Mouse (Mus musculus) hindbrain, embryonic 16.5 days (tissue): Measurements from ENCODE around the gene Gm10663. TPM values are rescaled to one million over a fixed set of nuclear protein-coding genes. Genes with fewer than 3 reads are reported as not detected.

Experiments
- ATAC-seq: fragments of 200-750 bp; cut with Nextera tagmentation; 2 replicates; pipeline ENCODE4 v1.8.0; 2017; ENCODE audit warnings: moderate TSS enrichment, moderate library complexity
- H3K27ac ChIP-seq: fragments of 300-500 bp; sonication (generic); 2 replicates; pipeline ENCODE4 v1.5.1; 2014; ENCODE audit warnings: low read depth, mild to moderate bottlenecking, control low read depth, low read length, moderate library complexity
- H3K27me3 ChIP-seq: fragments of 300-500 bp; sonication (generic); replicated peaks from 2 replicates; pipeline ENCODE4 v1.6.1; 2014; ENCODE audit warnings: low read length; ENCODE audit not compliant: control insufficient read depth, insufficient read depth
- H3K36me3 ChIP-seq: fragments of 300-500 bp; sonication (generic); 2 replicates; pipeline ENCODE4 v1.6.1; 2014; ENCODE audit warnings: mild to moderate bottlenecking, low read length, moderate library complexity, mixed read lengths; ENCODE audit not compliant: control insufficient read depth, insufficient read depth
- H3K4me1 ChIP-seq: fragments of 300-500 bp; sonication (generic); 2 replicates; pipeline ENCODE4 v1.6.1; 2014; ENCODE audit warnings: low read depth, low read length; ENCODE audit not compliant: control insufficient read depth, insufficient read depth
- H3K4me2 ChIP-seq: fragments of 300-500 bp; sonication (generic); 2 replicates; pipeline ENCODE4 v1.6.1; 2014; ENCODE audit warnings: mild to moderate bottlenecking, low read length, control low read depth, moderate library complexity
- H3K4me3 ChIP-seq: fragments of 300-500 bp; sonication (generic); 2 replicates; pipeline ENCODE4 v1.5.1; 2014; ENCODE audit warnings: mild to moderate bottlenecking, low read length, control low read depth, moderate library complexity
- H3K9ac ChIP-seq: fragments of 300-500 bp; sonication (generic); 2 replicates; pipeline ENCODE4 v1.6.1; 2014; ENCODE audit warnings: low read depth, mild to moderate bottlenecking, control low read depth, low read length, moderate library complexity
- H3K9me3 ChIP-seq: fragments of 300-500 bp; sonication (generic); 2 replicates; pipeline ENCODE4 v1.6.1; 2014; ENCODE audit warnings: mild to moderate bottlenecking, low read length, moderate library complexity; ENCODE audit not compliant: control insufficient read depth
- WGBS: fragments of 180-500 bp; shearing (Covaris S2); extraction: QIAGEN DNeasy Blood & Tissue Kit; methylation state at CpG from one replicate; pipeline ENCODE4 v1.1.7; 2014; 5-methylcytosine and 5-hydroxymethylcytosine counted together
- polyA plus RNA-seq: library from polyadenylated mRNA; unstranded; fragments of >200 nt; fragmentation: Nextera tagmentation; extraction: Ambion mirVana; gene quantifications from 2 replicates; pipeline ENCODE4 v1.2.1, GENCODE M21; 2015

The Gm10663 gene
- polyA plus RNA-seq, 1 experiment from 2014 or later: not detected

GRCm38 (mm10) chr8:65047193-65047592 lies 27.6 kb upstream of the Gm10663 start:
- no peak overlapping the region for H3K27ac ChIP-seq
- H3K9ac ChIP-seq: no peak overlapping the region
- H3K36me3 ChIP-seq: no peaks in the 10 kb centered on the region
- no peak overlapping the region for H3K4me3 ChIP-seq
- no peaks in the 10 kb centered on the region for H3K4me1 ChIP-seq
- ATAC-seq: no peak
- no peaks in the 10 kb centered on the region for H3K27me3 ChIP-seq
- H3K9me3 ChIP-seq: no peaks in the 10 kb centered on the region
- 90% methylated on average over 4 of the region's 4 CpGs for whole genome bisulfite sequencing
- no peak overlapping the region for H3K4me2 ChIP-seq

- H3K9ac ChIP-seq: no peak overlapping the region
- H3K9me3 ChIP-seq: no peaks in the 10 kb centered on the region
- H3K27ac ChIP-seq: no peak overlapping the region
- no peak for ATAC-seq
- H3K4me1 ChIP-seq: no peaks in the 10 kb centered on the region
- H3K4me2 ChIP-seq: no peak overlapping the region
- WGBS: 80% methylated on average over 4 of the region's 4 CpGs
- no peak overlapping the region for H3K4me3 ChIP-seq
- H3K27me3 ChIP-seq: no peaks in the 10 kb centered on the region
- H3K36me3 ChIP-seq: no peaks in the 10 kb centered on the region
Observed at GRCm38 (mm10) chr8:65047801-65048200, 27.0 kb upstream of the Gm10663 start.

GRCm38 (mm10) chr8:65053554-65053953 lies 21.3 kb upstream of the Gm10663 start:
- Histone ChIP-seq H3K4me2 (no peak overlapping the region), H3K9me3 (no peaks in the 10 kb centered on the region), H3K36me3 (no peaks in the 10 kb centered on the region), H3K4me1 (no peaks in the 10 kb centered on the region), H3K27me3 (no peaks in the 10 kb centered on the region), H3K4me3 (no peak overlapping the region), H3K27ac (no peak overlapping the region), H3K9ac (no peak overlapping the region)
- 87% methylated on average over 3 of the region's 3 CpGs for WGBS
- no peak for ATAC-seq

- no peak overlapping the region for H3K27ac ChIP-seq
- H3K4me3 ChIP-seq: no peak overlapping the region
- no peak for ATAC-seq
- 63% methylated on average over 5 of the region's 5 CpGs for WGBS
- no peaks in the 10 kb centered on the region for H3K4me1 ChIP-seq
- H3K4me2 ChIP-seq: no peak overlapping the region
- no peaks in the 10 kb centered on the region for H3K9me3 ChIP-seq
- no peaks in the 10 kb centered on the region for H3K27me3 ChIP-seq
- no peak overlapping the region for H3K9ac ChIP-seq
- no peaks in the 10 kb centered on the region for H3K36me3 ChIP-seq
Observed at GRCm38 (mm10) chr8:65053968-65054367, 20.9 kb upstream of the Gm10663 start.

- Histone ChIP-seq H3K4me3 (no peak overlapping the region), H3K27ac (no peak overlapping the region), H3K9ac (no peak overlapping the region), H3K9me3 (no peaks in the 10 kb centered on the region), H3K4me2 (no peak overlapping the region), H3K36me3 (no peaks in the 10 kb centered on the region), H3K27me3 (no peaks in the 10 kb centered on the region), H3K4me1 (no peaks in the 10 kb centered on the region)
- no peak for ATAC-seq
- 88% methylated on average over 4 of the region's 4 CpGs for WGBS
Observed at GRCm38 (mm10) chr8:65056722-65057121, 18.1 kb upstream of the Gm10663 start.

- Histone ChIP-seq H3K27me3 (no peaks in the 10 kb centered on the region), H3K9me3 (no peaks in the 10 kb centered on the region), H3K27ac (no peak overlapping the region), H3K4me3 (no peak overlapping the region), H3K36me3 (no peaks in the 10 kb centered on the region), H3K9ac (no peak overlapping the region), H3K4me1 (no peaks in the 10 kb centered on the region), H3K4me2 (no peak overlapping the region)
- no peak for ATAC-seq
- WGBS: 72% methylated on average over 4 of the region's 4 CpGs
Observed at GRCm38 (mm10) chr8:65062195-65062594, 12.6 kb upstream of the Gm10663 start.

- Histone ChIP-seq H3K4me2 (no peak overlapping the region), H3K9ac (no peak overlapping the region), H3K4me3 (no peak overlapping the region), H3K9me3 (no peaks in the 10 kb centered on the region), H3K4me1 (no peaks in the 10 kb centered on the region), H3K27me3 (no peaks in the 10 kb centered on the region), H3K27ac (no peak overlapping the region), H3K36me3 (no peaks in the 10 kb centered on the region)
- ATAC-seq: no peak
- WGBS: 49% methylated on average over 2 of the region's 2 CpGs
Observed at GRCm38 (mm10) chr8:65064071-65064470, 10.8 kb upstream of the Gm10663 start.

- no peak for ATAC-seq
- Histone ChIP-seq H3K4me3 (no peak overlapping the region), H3K36me3 (no peaks in the 10 kb centered on the region), H3K27ac (no peak overlapping the region), H3K9ac (no peak overlapping the region), H3K9me3 (no peaks in the 10 kb centered on the region), H3K27me3 (no peaks in the 10 kb centered on the region), H3K4me2 (no peak overlapping the region), H3K4me1 (no peaks in the 10 kb centered on the region)
- 95% methylated on average over 3 of the region's 3 CpGs for WGBS
Observed at GRCm38 (mm10) chr8:65065622-65066021, 9.2 kb upstream of the Gm10663 start.

- ATAC-seq: no peak
- Histone ChIP-seq H3K9ac (no peak overlapping the region), H3K4me3 (no peak overlapping the region), H3K4me2 (no peak overlapping the region), H3K9me3 (no peaks in the 10 kb centered on the region), H3K27me3 (no peaks in the 10 kb centered on the region), H3K27ac (no peak overlapping the region), H3K4me1 (no peaks in the 10 kb centered on the region), H3K36me3 (no peaks in the 10 kb centered on the region)
- WGBS: 96% methylated on average over 4 of the region's 4 CpGs
Observed at GRCm38 (mm10) chr8:65067031-65067430, 7.8 kb upstream of the Gm10663 start.
